Mouse (Mus musculus) heart, adult 2 months (tissue): ENCODE results near the gene Fermt2.

Source experiments
- CTCF ChIP-seq: fragments of 200-600 bp; IDR thresholded peaks from 2 replicates; pipeline ENCODE4 v1.8.1; 2022; ENCODE audit warnings: antibody characterized with exemption, mild to moderate bottlenecking, moderate library complexity
- EP300 ChIP-seq: fragments of 200-500 bp; IDR thresholded peaks from 2 replicates; pipeline ENCODE4 v1.6.1; 2011; ENCODE audit warnings: low read depth, low read length, control low read depth; ENCODE audit not compliant: insufficient read depth
- POLR2A ChIP-seq: fragments of 200-500 bp; IDR thresholded peaks from 2 replicates; pipeline ENCODE4 v1.6.1; 2011; ENCODE audit warnings: mild to moderate bottlenecking, low read depth, low read length, control low read depth; ENCODE audit not compliant: insufficient read depth

- TF ChIP-seq CTCF: no peak
- TF ChIP-seq EP300: peak; percentile 84
- TF ChIP-seq POLR2A: no peak
These were observed 23.9 kb upstream of the Fermt2 start for GRCm38 (mm10) chr14:45553854-45554253.
